Mouse (Mus musculus) heart, embryonic 15.5 days (tissue): ENCODE results near the gene Clca3a1. TPM values are rescaled to one million over a fixed set of nuclear protein-coding genes. Genes with fewer than 3 reads are reported as not detected.

Source experiments
- polyA plus RNA-seq: library from polyadenylated mRNA; unstranded; fragments of >200 nt; fragmentation: Nextera tagmentation; extraction: Ambion mirVana; gene quantifications from 2 replicates; pipeline ENCODE4 v1.2.1, GENCODE M21; 2015

The Clca3a1 gene
- polyA plus RNA-seq, 1 experiment from 2014 or later: 17.3 TPM

Other genes starting within 250 kb of the Clca3a1 start
- gene Hs2st1, start 190.8 kb downstream of the Clca3a1 start, polyA plus RNA-seq: 6.1 and 6.9 TPM in 2 replicates
- gene Selenof, start 190.7 kb downstream of the Clca3a1 start, polyA plus RNA-seq: 415 and 448 TPM in 2 replicates
- 133 and 152 TPM in 2 replicates for gene Sh3glb1, start 40.6 kb downstream of the Clca3a1 start, polyA plus RNA-seq
- gene Clca3a2, start 58.5 kb upstream of the Clca3a1 start, polyA plus RNA-seq: 7.5 and 15.0 TPM in 2 replicates
- gene Clca3b, start 88.4 kb upstream of the Clca3a1 start, polyA plus RNA-seq: 0.09 TPM in 1 of 2 replicates, not detected in the other
- not detected in 2 replicates for gene Clca4b, start 171.6 kb upstream of the Clca3a1 start, polyA plus RNA-seq
- not detected in 2 replicates for gene Clca4a, start 214.1 kb upstream of the Clca3a1 start, polyA plus RNA-seq